Mouse (Mus musculus) liver, embryonic 14.5 days (tissue): ENCODE results near the gene Gm48551. TPM values are rescaled to one million over a fixed set of nuclear protein-coding genes. Genes with fewer than 3 reads are reported as not detected.

Source experiments
- ATAC-seq: fragments of 200-750 bp; cut with Nextera tagmentation; 2 replicates; pipeline ENCODE4 v1.8.0; 2017; ENCODE audit warnings: moderate number of reproducible peaks, mild to moderate bottlenecking, moderate library complexity; ENCODE audit not compliant: insufficient read depth
- DNase-seq, 3 experiments: peaks; one replicate each; pipeline ENCODE4 v3.0.0-alpha.2; 2012 to 2013; ENCODE audit warnings: low read depth in 3 of 3, low spot score in 3 of 3
- H3K27ac ChIP-seq: fragments of 300-500 bp; sonication (generic); 2 replicates; pipeline ENCODE4 v1.5.1; 2014; ENCODE audit warnings: moderate library complexity, mild to moderate bottlenecking, control low read depth, inconsistent platforms
- H3K27me3 ChIP-seq: fragments of 300-500 bp; sonication (generic); 2 replicates; pipeline ENCODE4 v1.6.1; 2014; ENCODE audit warnings: mild to moderate bottlenecking, low read length, moderate library complexity; ENCODE audit not compliant: control insufficient read depth, insufficient read depth
- H3K36me3 ChIP-seq: fragments of 300-500 bp; sonication (generic); replicated peaks from 2 replicates; pipeline ENCODE4 v1.6.1; 2014; ENCODE audit warnings: low read depth; ENCODE audit not compliant: control insufficient read depth, insufficient read depth
- H3K4me1 ChIP-seq, 2 experiments: fragments of 200-500 bp in 1 of 2; fragments of 300-500 bp in 1 of 2; sonication (generic) in 1 of 2; replicated peaks; 2 replicates each; pipeline ENCODE4 v1.6.1; 2012 to 2014; ENCODE audit warnings: antibody characterized with exemption in 1 of 2, inconsistent platforms in 1 of 2, low read length in 1 of 2; ENCODE audit not compliant: control insufficient read depth in 2 of 2, insufficient read depth in 2 of 2
- H3K4me2 ChIP-seq: fragments of 300-500 bp; sonication (generic); 2 replicates; pipeline ENCODE4 v1.6.1; 2014; ENCODE audit warnings: low read depth, mild to moderate bottlenecking, control low read depth, moderate library complexity
- H3K4me3 ChIP-seq, 2 experiments: fragments of 200-500 bp in 1 of 2; fragments of 300-500 bp in 1 of 2; sonication (generic) in 1 of 2; 2 replicates each; pipeline ENCODE4 v1.5.1; 2012 to 2014; ENCODE audit warnings: low read depth in 2 of 2, low read length in 2 of 2, mild to moderate bottlenecking in 2 of 2, control low read depth in 1 of 2, inconsistent platforms in 1 of 2, moderate library complexity in 1 of 2; ENCODE audit not compliant: insufficient read depth in 1 of 2
- H3K9ac ChIP-seq: fragments of 300-500 bp; sonication (generic); replicated peaks from 2 replicates; pipeline ENCODE4 v1.6.1; 2014; ENCODE audit warnings: mild to moderate bottlenecking, control low read depth, moderate library complexity
- H3K9me3 ChIP-seq: fragments of 300-500 bp; sonication (generic); 2 replicates; pipeline ENCODE4 v1.6.1; 2016; ENCODE audit warnings: low read length, mixed read lengths; ENCODE audit not compliant: control insufficient read depth
- CTCF ChIP-seq: IDR thresholded peaks from 2 replicates; pipeline ENCODE4 v1.5.1; 2016; ENCODE audit warnings: antibody characterized with exemption, low read depth, control low read depth
- EP300 ChIP-seq: IDR thresholded peaks from 2 replicates; pipeline ENCODE4 v1.6.1; 2016; ENCODE audit warnings: antibody characterized with exemption, low read depth
- WGBS: fragments of 180-500 bp; shearing (Covaris S2); extraction: QIAGEN DNeasy Blood & Tissue Kit; methylation state at CpG from one replicate; pipeline ENCODE4 v1.1.7; 2014; ENCODE audit not compliant: insufficient replicate concordance; 5-methylcytosine and 5-hydroxymethylcytosine counted together
- polyA plus RNA-seq, 2 experiments: library from polyadenylated mRNA; depleted of rRNA in 1 of 2; stranded (reverse) in 1 of 2; unstranded in 1 of 2; fragments of >200 nt; fragmentation: Nextera tagmentation in 1 of 2; extraction: Ambion mirVana in 1 of 2; gene quantifications; 2 replicates each; pipeline versions ENCODE4 v1.2.1 to v1.2.3; 2012 to 2014

Gm48551 gene
- polyA plus RNA-seq, 2 experiments = 0.47 to 1.0 TPM

- DNase-seq (peak; percentile 82 to 85 (median 83)), ATAC-seq (peak; percentile 84)
- Histone ChIP-seq H3K27me3 (no peaks in the 10 kb centered on the region), H3K4me1 (peaks cover 43 to 51% of the 10 kb centered on the region in 2 experiments), H3K27ac (peak within 1 kb of the TSS; percentile 86), H3K4me3 (peak within 1 kb of the TSS; percentile 64 to 88), H3K9ac (peak within 1 kb of the TSS; percentile 89), H3K4me2 (peak within 1 kb of the TSS; percentile 82), H3K36me3 (peaks cover 13% of the 10 kb centered on the region), H3K9me3 (no peaks in the 10 kb centered on the region)
- 2% methylated on average over 70 of the region's 79 CpGs for WGBS
- TF ChIP-seq CTCF = no peak
- TF ChIP-seq EP300 = no peak
Measured at GRCm38 (mm10) chr10:81356991-81357844, 27.0 kb upstream of the Gm48551 start, which contains the start of gene Mfsd12. Gene Mfsd12, plus strand, starts transcription at chr10:81357491.

- Histone ChIP-seq H3K4me3 (peak overlapping the region; percentile 64 to 88), H3K4me1 (peaks cover 47 to 52% of the 10 kb centered on the region in 2 experiments), H3K36me3 (peaks cover 17% of the 10 kb centered on the region), H3K4me2 (peak overlapping the region; percentile 82), H3K9me3 (no peaks in the 10 kb centered on the region), H3K27me3 (no peaks in the 10 kb centered on the region), H3K9ac (peak overlapping the region; percentile 89), H3K27ac (peak overlapping the region; percentile 86)
- no peak for TF ChIP-seq EP300
- TF ChIP-seq CTCF = no peak
- 17% methylated on average over 4 of the region's 4 CpGs for WGBS
- DNase-seq (no peak), ATAC-seq (no peak)
Measured at GRCm38 (mm10) chr10:81358209-81358608, 26.1 kb upstream of the Gm48551 start.

DNA sequence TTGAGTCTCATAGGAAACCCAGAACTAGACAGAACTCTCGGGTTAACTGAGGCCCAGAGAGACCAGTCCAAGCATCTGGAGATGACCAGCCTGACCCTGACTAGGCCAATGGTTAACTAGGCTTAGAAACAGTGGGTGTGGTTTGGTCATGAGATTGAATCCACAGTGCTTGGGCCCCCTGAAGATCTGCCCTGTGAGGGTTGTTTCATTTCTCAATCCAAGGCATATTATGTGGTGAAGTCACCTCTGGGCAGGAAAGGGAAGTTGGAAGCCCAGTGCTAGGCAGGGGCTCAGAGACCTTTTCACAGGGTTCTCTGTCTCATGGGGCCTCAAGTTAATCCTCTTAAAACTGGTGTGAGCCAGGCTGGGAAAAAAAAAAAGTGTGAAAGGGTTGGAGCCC is 25.4 kb upstream of the Gm48551 start:
- WGBS = 32% methylated on average over 1 of the region's 1 CpGs
- H3K4me3 ChIP-seq = peak overlapping the region; percentile 64 to 88
- H3K27me3 ChIP-seq = no peaks in the 10 kb centered on the region
- peak overlapping the region; percentile 86 for H3K27ac ChIP-seq
- peak overlapping the region; percentile 89 for H3K9ac ChIP-seq
- peaks cover 53 to 58% of the 10 kb centered on the region in 2 experiments for H3K4me1 ChIP-seq
- no peak for DNase-seq
- no peak for TF ChIP-seq EP300
- TF ChIP-seq CTCF = no peak
- ATAC-seq = no peak
- peaks cover 24% of the 10 kb centered on the region for H3K36me3 ChIP-seq
- H3K4me2 ChIP-seq = peak overlapping the region; percentile 82
- H3K9me3 ChIP-seq = no peaks in the 10 kb centered on the region

GRCm38 (mm10) chr10:81360721-81361120 is 23.5 kb upstream of the Gm48551 start:
- Histone ChIP-seq H3K4me2 (peak overlapping the region; percentile 82), H3K4me3 (no peak overlapping the region), H3K4me1 (peaks cover 66 to 68% of the 10 kb centered on the region in 2 experiments), H3K9me3 (no peaks in the 10 kb centered on the region), H3K9ac (peak overlapping the region; percentile 43), H3K36me3 (peaks cover 27% of the 10 kb centered on the region), H3K27me3 (no peaks in the 10 kb centered on the region), H3K27ac (peak overlapping the region; percentile 86)
- 74% methylated on average over 8 of the region's 8 CpGs for WGBS
- no peak for ATAC-seq
- no peak for TF ChIP-seq EP300
- TF ChIP-seq CTCF = no peak
- no peak for DNase-seq

- peaks cover 59% of the 10 kb centered on the region in 2 experiments for H3K4me1 ChIP-seq
- no peaks in the 10 kb centered on the region for H3K9me3 ChIP-seq
- 21% methylated on average over 12 of the region's 12 CpGs for WGBS
- H3K9ac ChIP-seq = peak overlapping the region; percentile 71
- H3K36me3 ChIP-seq = peaks cover 38% of the 10 kb centered on the region
- DNase-seq (peak; percentile 79 to 82 (median 81)), ATAC-seq (peak; percentile 83)
- no peaks in the 10 kb centered on the region for H3K27me3 ChIP-seq
- peak overlapping the region; percentile 82 for H3K4me2 ChIP-seq
- H3K4me3 ChIP-seq = peak overlapping the region; percentile 6 to 20; a peak in 3 of 4 replicates
- peak overlapping the region; percentile 86 for H3K27ac ChIP-seq
- TF ChIP-seq CTCF = peak; percentile 4; the same call in 1 of the 2 replicates
- peak; percentile 78 for TF ChIP-seq EP300
Measured at GRCm38 (mm10) chr10:81362336-81362949, 21.8 kb upstream of the Gm48551 start.
